Mouse (Mus musculus): ENCODE results near the gene Unc5c. TPM values are rescaled to one million over a fixed set of nuclear protein-coding genes. Genes with fewer than 3 reads are reported as not detected.

Gene Unc5c
- polyA plus RNA-seq, 2 experiments: 11.9 to 12.5 TPM

GRCm38 (mm10) chr3:141691846-141692245 lies 226.8 kb downstream of the Unc5c start:
- no peak for ATAC-seq (ENCODE audit: low FRiP score, low read depth)

GRCm38 (mm10) chr3:141699177-141699576 lies 234.2 kb downstream of the Unc5c start:
- Histone ChIP-seq H3K4me3 (replicated peaks; ENCODE audit: low read length) (no peak overlapping the region), H3K4me2 (replicated peaks; ENCODE audit: low read depth, low read length, severe bottlenecking) (no peak overlapping the region), H3K9ac (ENCODE audit: low read depth, low read length, severe bottlenecking) (no peak overlapping the region), H3K27me3 (ENCODE audit: control insufficient read depth, insufficient read depth, low read length) (no peaks in the 10 kb centered on the region), H3K27ac (replicated peaks; ENCODE audit: low read depth, low read length) (no peak overlapping the region), H3K9me3 (ENCODE audit: control insufficient read depth, low read length) (no peaks in the 10 kb centered on the region), H3K4me1 (ENCODE audit: control insufficient read depth, insufficient read depth, low read length) (no peaks in the 10 kb centered on the region), H3K36me3 (ENCODE audit: control insufficient read depth, insufficient read depth, low read length) (no peaks in the 10 kb centered on the region)
- TF ChIP-seq POLR2A (IDR thresholded peaks at IDR 0.05; ENCODE audit: borderline replicate concordance, extremely low read depth, insufficient read depth, insufficient read length): no peak
- ATAC-seq (ENCODE audit: low FRiP score, low read depth) (no peak), DNase-seq (ENCODE audit: low spot score) (no peak)

More at GRCm38 (mm10) chr3:141691846-141692245, 226.8 kb downstream of the Unc5c start:
- Histone ChIP-seq H3K36me3 (ENCODE audit: control insufficient read depth, insufficient read depth, low read length) (no peaks in the 10 kb centered on the region), H3K4me2 (replicated peaks; ENCODE audit: low read depth, low read length, severe bottlenecking) (no peak overlapping the region), H3K27ac (replicated peaks; ENCODE audit: low read depth, low read length) (no peak overlapping the region), H3K4me3 (replicated peaks; ENCODE audit: low read length) (no peak overlapping the region), H3K9ac (ENCODE audit: low read depth, low read length, severe bottlenecking) (no peak overlapping the region), H3K27me3 (ENCODE audit: control insufficient read depth, insufficient read depth, low read length) (no peaks in the 10 kb centered on the region), H3K4me1 (ENCODE audit: control insufficient read depth, insufficient read depth, low read length) (0 out of 2 replicates have a peak, but pooled peaks cover 3% of the 10 kb centered on the region), H3K9me3 (ENCODE audit: control insufficient read depth, low read length) (no peaks in the 10 kb centered on the region)
- TF ChIP-seq POLR2A (IDR thresholded peaks at IDR 0.05; ENCODE audit: borderline replicate concordance, extremely low read depth, insufficient read depth, insufficient read length): no peak
- WGBS: 73% methylated on average over 3 of the region's 3 CpGs
- no peak for DNase-seq (ENCODE audit: low spot score)

GRCm38 (mm10) chr3:141701381-141701909 lies 236.4 kb downstream of the Unc5c start:
- Histone ChIP-seq H3K27me3 (ENCODE audit: control insufficient read depth, insufficient read depth, low read length) (no peaks in the 10 kb centered on the region), H3K9me3 (ENCODE audit: control insufficient read depth, low read length) (no peaks in the 10 kb centered on the region), H3K9ac (ENCODE audit: low read depth, low read length, severe bottlenecking) (no peak overlapping the region), H3K27ac (replicated peaks; ENCODE audit: low read depth, low read length) (no peak overlapping the region), H3K4me2 (replicated peaks; ENCODE audit: low read depth, low read length, severe bottlenecking) (no peak overlapping the region), H3K4me3 (replicated peaks; ENCODE audit: low read length) (no peak overlapping the region), H3K4me1 (ENCODE audit: control insufficient read depth, insufficient read depth, low read length) (no peaks in the 10 kb centered on the region), H3K36me3 (ENCODE audit: control insufficient read depth, insufficient read depth, low read length) (no peaks in the 10 kb centered on the region)
- TF ChIP-seq POLR2A (IDR thresholded peaks at IDR 0.05; ENCODE audit: borderline replicate concordance, extremely low read depth, insufficient read depth, insufficient read length): no peak
- ATAC-seq (ENCODE audit: low FRiP score, low read depth) (no peak), DNase-seq (ENCODE audit: low spot score) (no peak)
- WGBS: 81% methylated on average over 3 of the region's 3 CpGs

- TF ChIP-seq POLR2A (IDR thresholded peaks at IDR 0.05; ENCODE audit: borderline replicate concordance, extremely low read depth, insufficient read depth, insufficient read length): no peak
- ATAC-seq (ENCODE audit: low FRiP score, low read depth) (peak; percentile 83), DNase-seq (ENCODE audit: low spot score) (peak; percentile 40)
- no peak overlapping the region for H3K4me3 ChIP-seq (replicated peaks; ENCODE audit: low read length)
- peak overlapping the region; percentile 2 for H3K27ac ChIP-seq (replicated peaks; ENCODE audit: low read depth, low read length)
- no peak overlapping the region for H3K9ac ChIP-seq (ENCODE audit: low read depth, low read length, severe bottlenecking)
- peaks cover 12% of the 10 kb centered on the region for H3K4me1 ChIP-seq (ENCODE audit: control insufficient read depth, insufficient read depth, low read length)
- WGBS: 19% methylated on average over 4 of the region's 4 CpGs
- H3K36me3 ChIP-seq (ENCODE audit: control insufficient read depth, insufficient read depth, low read length): no peaks in the 10 kb centered on the region
- no peaks in the 10 kb centered on the region for H3K27me3 ChIP-seq (ENCODE audit: control insufficient read depth, insufficient read depth, low read length)
- no peak overlapping the region for H3K4me2 ChIP-seq (replicated peaks; ENCODE audit: low read depth, low read length, severe bottlenecking)
- H3K9me3 ChIP-seq (ENCODE audit: control insufficient read depth, low read length): no peaks in the 10 kb centered on the region
Observed at GRCm38 (mm10) chr3:141711601-141712000, 246.6 kb downstream of the Unc5c start.

- no peak overlapping the region for H3K9ac ChIP-seq (ENCODE audit: low read depth, low read length, severe bottlenecking)
- no peak for TF ChIP-seq POLR2A (IDR thresholded peaks at IDR 0.05; ENCODE audit: borderline replicate concordance, extremely low read depth, insufficient read depth, insufficient read length)
- ATAC-seq (ENCODE audit: low FRiP score, low read depth): no peak
- no peak for DNase-seq (ENCODE audit: low spot score)
- H3K4me3 ChIP-seq (replicated peaks; ENCODE audit: low read length): no peak overlapping the region
- H3K27me3 ChIP-seq (ENCODE audit: control insufficient read depth, insufficient read depth, low read length): no peaks in the 10 kb centered on the region
- no peaks in the 10 kb centered on the region for H3K36me3 ChIP-seq (ENCODE audit: control insufficient read depth, insufficient read depth, low read length)
- H3K4me1 ChIP-seq (ENCODE audit: control insufficient read depth, insufficient read depth, low read length): peaks cover 5% of the 10 kb centered on the region; the same call in 1 of the 2 replicates
- no peak overlapping the region for H3K4me2 ChIP-seq (replicated peaks; ENCODE audit: low read depth, low read length, severe bottlenecking)
- no peaks in the 10 kb centered on the region for H3K9me3 ChIP-seq (ENCODE audit: control insufficient read depth, low read length)
- no peak overlapping the region for H3K27ac ChIP-seq (replicated peaks; ENCODE audit: low read depth, low read length)
- WGBS: 68% methylated on average over 4 of the region's 4 CpGs
Observed at GRCm38 (mm10) chr3:141716371-141716770, 251.4 kb downstream of the Unc5c start.
